Mouse (Mus musculus): ENCODE data around the gene Foxc2.

Foxc2 gene

DNA sequence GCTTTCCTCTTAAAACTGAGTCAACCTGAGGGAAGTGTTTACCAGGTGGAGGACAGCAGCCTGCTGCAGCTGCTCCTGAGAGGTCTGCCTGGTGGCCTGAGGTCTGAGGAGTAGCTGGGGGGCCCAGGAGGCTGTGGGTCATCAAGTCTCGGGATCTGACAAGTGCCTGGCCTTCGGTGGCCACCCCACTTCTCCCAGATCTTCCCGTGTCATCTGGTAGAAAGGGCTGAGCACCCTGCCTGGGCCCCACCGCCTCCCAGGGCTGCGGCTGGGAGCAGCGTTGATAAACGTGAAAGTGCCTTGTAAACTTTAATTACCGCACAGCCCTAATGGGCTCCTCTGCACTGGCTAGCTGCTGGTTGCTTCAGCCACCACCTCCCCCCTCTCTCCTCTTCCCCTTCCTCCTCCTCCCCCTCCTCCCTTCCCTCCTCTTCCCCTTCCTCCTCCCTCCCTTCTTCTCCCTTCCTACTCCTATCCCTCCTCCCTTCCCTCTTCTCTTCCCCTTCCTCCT is 32.7 kb downstream of the Foxc2 start:
- WGBS, result 63% methylated on average over 8 of the region's 8 CpGs

DNA sequence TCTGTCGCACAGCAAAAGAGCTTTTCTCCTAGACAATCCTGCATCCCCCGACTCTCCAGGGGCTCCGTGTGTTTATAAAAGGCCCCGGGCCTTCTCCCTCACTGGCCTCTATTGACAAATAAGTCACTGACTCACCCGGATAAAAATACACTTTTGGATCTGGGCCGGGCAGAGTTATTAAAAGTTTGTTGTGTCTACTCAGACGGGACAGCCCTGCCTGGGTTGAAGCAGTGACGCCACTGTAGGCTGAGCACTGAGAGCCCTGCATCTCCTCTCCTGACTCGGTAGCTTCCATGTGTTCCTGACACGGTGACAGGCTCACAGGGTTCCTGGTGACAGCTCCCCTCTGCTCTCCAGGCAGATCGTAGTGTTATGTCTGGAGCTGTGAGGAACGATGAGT is 36.4 kb downstream of the Foxc2 start:
- WGBS, result 67% methylated on average over 12 of the region's 12 CpGs

DNA sequence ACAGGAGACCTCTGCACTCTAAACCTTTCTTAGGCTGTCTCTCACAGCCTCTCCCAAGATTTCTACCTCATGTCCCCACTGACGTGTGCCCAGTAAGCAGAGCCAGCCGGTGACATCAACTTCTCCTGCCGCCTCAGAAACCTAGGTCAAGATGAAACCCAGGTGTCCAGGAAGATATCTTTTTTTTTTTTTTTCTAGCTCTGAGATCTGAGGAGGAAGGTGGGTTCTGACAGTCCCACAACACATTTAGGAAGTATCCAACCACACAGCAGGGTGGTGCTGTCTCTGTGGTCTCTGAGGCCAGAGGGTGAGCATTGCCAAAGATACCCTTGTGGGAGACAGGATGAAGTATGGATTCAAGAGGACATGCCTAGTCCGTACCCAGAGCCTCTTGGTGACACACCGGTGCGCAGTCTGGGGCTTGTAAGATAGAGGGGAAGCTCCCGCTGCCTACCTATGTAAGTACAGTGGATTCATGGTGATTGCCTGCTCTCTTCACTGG is 41.1 kb downstream of the Foxc2 start:
- 93% methylated on average over 7 of the region's 7 CpGs for WGBS

DNA sequence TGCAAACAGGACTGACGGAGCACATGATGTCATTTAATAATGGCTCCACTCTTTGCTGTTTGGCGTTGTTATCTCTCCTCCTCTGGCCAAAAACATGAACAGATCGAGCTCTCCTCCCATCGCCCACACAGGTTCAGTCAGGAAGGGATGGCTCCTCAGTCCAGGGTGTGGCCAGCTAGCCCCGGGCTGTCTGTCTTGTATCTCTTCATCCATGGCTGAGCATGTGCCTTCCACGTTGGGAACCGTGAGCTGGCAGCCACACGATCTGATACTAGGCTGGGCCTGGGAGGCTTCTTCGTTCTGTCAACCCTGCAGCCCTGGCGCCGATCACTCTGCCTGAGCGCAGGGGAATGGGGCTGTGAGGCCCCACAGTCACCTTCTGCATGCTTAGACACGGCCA is 42.8 kb downstream of the Foxc2 start:
- 88% methylated on average over 13 of the region's 13 CpGs for WGBS

DNA sequence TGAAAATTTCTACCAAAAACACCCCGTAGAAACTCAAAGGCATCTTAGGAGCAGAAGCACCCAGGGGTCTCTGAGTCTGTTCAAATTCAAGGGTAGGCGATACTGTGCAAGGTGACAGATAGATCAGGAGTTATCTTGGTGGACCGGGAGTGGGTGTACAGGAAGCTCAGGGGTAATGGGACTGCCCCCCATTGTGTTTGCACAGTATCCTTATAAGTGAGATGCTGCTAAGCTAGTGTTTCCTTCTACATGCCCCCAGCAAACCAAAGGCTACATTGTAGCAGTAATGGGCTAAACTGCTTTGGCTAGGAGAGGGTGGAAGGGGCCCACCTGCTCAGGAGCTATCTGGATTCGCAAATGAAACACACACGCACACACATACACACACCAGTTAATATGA is 45.5 kb downstream of the Foxc2 start:
- WGBS, result 91% methylated on average over 5 of the region's 5 CpGs

DNA sequence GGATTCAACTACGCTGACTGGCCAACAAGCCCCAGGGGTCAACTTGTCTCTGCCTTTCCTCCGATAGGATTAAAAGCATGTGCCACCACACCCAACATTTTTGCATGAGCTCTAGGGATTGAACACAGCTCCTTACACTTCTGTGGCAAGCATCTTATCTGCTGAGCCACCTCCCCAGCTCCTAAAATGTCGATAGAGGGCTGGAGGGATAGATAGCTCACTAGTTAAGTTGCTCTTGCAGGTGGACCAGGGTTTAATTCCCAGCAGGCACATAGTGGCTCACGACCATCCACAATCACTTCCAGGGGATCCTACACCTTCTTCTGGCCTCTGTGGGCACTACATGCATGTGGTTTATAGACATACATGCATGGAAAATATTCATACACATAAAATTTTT is 46.4 kb downstream of the Foxc2 start:
- 88% methylated on average over 4 of the region's 4 CpGs for WGBS

DNA sequence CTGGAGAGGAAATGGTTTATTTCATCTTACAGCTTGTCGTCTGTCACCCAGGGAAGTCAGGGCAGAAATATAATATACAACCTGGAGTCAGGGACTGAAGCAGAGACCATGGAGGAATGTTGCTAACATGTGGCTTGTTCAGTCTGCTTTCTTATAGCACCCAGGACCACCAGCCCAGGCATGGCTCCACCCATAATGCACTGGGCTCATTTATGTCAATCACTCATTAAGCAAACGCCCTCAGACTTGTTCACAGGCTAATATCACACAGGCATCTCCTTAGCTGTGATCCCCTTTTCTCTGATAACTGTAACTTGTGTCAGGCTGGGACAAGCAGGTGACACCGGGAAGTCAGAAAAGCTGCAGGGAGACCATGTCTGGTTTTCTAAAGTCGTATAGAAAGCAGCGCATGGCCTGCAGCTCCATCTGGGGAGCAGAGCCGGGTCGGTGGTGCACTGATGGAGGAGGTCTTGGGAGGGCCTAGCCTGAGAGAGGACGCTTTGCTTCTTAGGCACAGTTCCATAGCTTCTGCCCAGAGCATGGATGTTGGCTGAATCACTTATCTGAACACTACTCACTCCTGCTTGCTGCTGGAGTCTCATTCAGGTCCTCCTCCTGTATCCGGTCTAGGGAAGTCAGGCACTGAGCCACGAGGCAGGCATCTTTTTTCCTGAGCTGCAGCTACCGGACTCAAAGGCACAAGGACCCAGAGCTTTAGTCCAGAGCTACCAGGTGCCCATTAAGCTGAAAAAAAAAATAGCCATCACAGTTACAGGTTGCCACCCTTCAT is 47.1 kb downstream of the Foxc2 start:
- 86% methylated on average over 11 of the region's 11 CpGs for WGBS

DNA sequence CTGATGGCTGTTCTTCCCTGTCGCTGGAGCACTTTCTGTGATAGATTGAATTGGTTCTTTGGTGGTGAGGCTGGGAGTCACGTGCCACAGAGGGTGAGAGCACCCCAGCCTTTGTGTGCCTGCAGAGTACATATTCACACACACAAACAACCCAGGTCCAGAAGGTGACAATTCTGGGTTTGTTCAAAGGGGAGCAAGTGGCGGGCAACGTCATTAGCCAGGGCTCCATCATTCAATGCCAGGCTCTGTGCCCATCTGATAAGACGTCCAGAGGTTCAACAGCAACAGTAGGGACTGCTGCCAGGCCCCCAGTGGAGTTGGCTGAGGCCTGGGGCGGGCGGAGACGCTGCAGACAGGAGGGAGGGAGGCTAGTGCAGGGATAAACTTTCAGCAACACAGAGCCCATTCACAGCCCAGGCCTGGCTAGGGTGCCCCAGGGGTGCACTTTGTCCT is 48.1 kb downstream of the Foxc2 start:
- WGBS, result 52% methylated on average over 8 of the region's 8 CpGs

DNA sequence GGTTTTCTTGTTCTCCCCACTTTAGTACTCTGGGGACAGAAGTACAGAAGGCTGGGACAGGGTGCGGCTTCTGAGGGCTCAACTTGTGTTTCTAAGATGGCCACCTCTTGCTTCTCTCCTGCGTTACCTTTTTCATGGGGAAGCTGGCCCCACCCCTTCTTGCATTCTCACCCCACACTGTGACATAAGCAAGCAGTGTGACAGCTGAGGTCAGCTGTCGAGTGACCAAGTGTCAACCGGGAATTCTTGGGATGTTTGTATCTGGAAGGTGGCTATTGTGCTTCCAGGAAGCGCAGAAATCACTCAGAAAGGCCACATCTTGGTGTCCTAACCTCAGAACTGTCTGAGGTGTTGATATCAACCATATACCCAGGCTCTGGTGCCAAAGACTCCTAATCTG is 52.1 kb downstream of the Foxc2 start:
- 85% methylated on average over 5 of the region's 5 CpGs for WGBS

All from cerebral cortex, adult 2 months (tissue).